Mouse (Mus musculus): ENCODE data around the gene Timm50. TPM values are rescaled to one million over a fixed set of nuclear protein-coding genes. Genes with fewer than 3 reads are reported as not detected.

Timm50 gene
- 166 and 169 TPM in 2 replicates for polyA plus RNA-seq (2016; fragmentation: Nextera tagmentation; extraction: Ambion mirVana)

- Histone ChIP-seq H3K4me2 (peak within 1 kb of the TSS; percentile 84), H3K27me3 (no peaks in the 10 kb centered on the region), H3K4me3 (replicated peaks) (peak within 1 kb of the TSS; percentile 89), H3K27ac (peak within 1 kb of the TSS; percentile 66; the same call in 1 of the 2 replicates), H3K36me3 (peaks cover 65% of the 10 kb centered on the region), H3K9me3 (no peaks in the 10 kb centered on the region), H3K4me1 (replicated peaks) (peaks cover 14% of the 10 kb centered on the region), H3K9ac (replicated peaks) (peak within 1 kb of the TSS; percentile 92)
- peak; percentile 95 for ATAC-seq (ENCODE audit: insufficient number of reproducible peaks, insufficient read depth, low FRiP score, low TSS enrichment, low read depth)
- under 1% methylated on average over 45 of the region's 45 CpGs for WGBS
These were observed at the start of gene Timm50 for GRCm38 (mm10) chr7:28311926-28312543. Gene Timm50 (minus strand): TSS chr7:28312072.

GRCm38 (mm10) chr7:28360291-28360690, 48.4 kb upstream of the Timm50 start:
- 88% methylated on average over 6 of the region's 6 CpGs for WGBS
- Histone ChIP-seq H3K4me2 (no peak overlapping the region), H3K4me3 (replicated peaks) (no peak overlapping the region), H3K27me3 (no peaks in the 10 kb centered on the region), H3K36me3 (peaks cover 68% of the 10 kb centered on the region), H3K4me1 (replicated peaks) (peaks cover 26% of the 10 kb centered on the region), H3K9ac (replicated peaks) (no peak overlapping the region), H3K27ac (no peak overlapping the region), H3K9me3 (no peaks in the 10 kb centered on the region; the same call in none of the 2 replicates)
- ATAC-seq (ENCODE audit: insufficient number of reproducible peaks, insufficient read depth, low FRiP score, low TSS enrichment, low read depth): no peak

GRCm38 (mm10) chr7:28359854-28360253, 48.0 kb upstream of the Timm50 start:
- no peaks in the 10 kb centered on the region; the same call in none of the 2 replicates for H3K9me3 ChIP-seq
- WGBS: 93% methylated on average over 10 of the region's 10 CpGs
- no peak overlapping the region for H3K4me2 ChIP-seq
- H3K27ac ChIP-seq: no peak overlapping the region
- H3K4me3 ChIP-seq (replicated peaks): no peak overlapping the region
- H3K36me3 ChIP-seq: peaks cover 68% of the 10 kb centered on the region
- no peaks in the 10 kb centered on the region for H3K27me3 ChIP-seq
- H3K9ac ChIP-seq (replicated peaks): no peak overlapping the region
- peaks cover 26% of the 10 kb centered on the region for H3K4me1 ChIP-seq (replicated peaks)
- no peak for ATAC-seq (ENCODE audit: insufficient number of reproducible peaks, insufficient read depth, low FRiP score, low TSS enrichment, low read depth)

- peaks cover 68% of the 10 kb centered on the region for H3K36me3 ChIP-seq
- H3K4me2 ChIP-seq: no peak overlapping the region
- H3K4me1 ChIP-seq (replicated peaks): peaks cover 26% of the 10 kb centered on the region
- H3K9ac ChIP-seq (replicated peaks): no peak overlapping the region
- H3K27ac ChIP-seq: peak overlapping the region; percentile 81; the same call in 1 of the 2 replicates
- 63% methylated on average over 7 of the region's 7 CpGs for WGBS
- no peaks in the 10 kb centered on the region for H3K27me3 ChIP-seq
- H3K9me3 ChIP-seq: no peaks in the 10 kb centered on the region; the same call in none of the 2 replicates
- H3K4me3 ChIP-seq (replicated peaks): no peak overlapping the region
- ATAC-seq (ENCODE audit: insufficient number of reproducible peaks, insufficient read depth, low FRiP score, low TSS enrichment, low read depth): no peak
These were observed 46.6 kb upstream of the Timm50 start for GRCm38 (mm10) chr7:28358431-28358830.

- peaks cover 70% of the 10 kb centered on the region for H3K36me3 ChIP-seq
- H3K27ac ChIP-seq: peak overlapping the region; percentile 81
These were observed 46.1 kb upstream of the Timm50 start for GRCm38 (mm10) chr7:28357984-28358383.

GRCm38 (mm10) chr7:28356981-28357380, 45.1 kb upstream of the Timm50 start:
- WGBS: 0% methylated on average over 5 of the region's 5 CpGs
- peaks cover 28% of the 10 kb centered on the region for H3K4me1 ChIP-seq (replicated peaks)
- H3K4me3 ChIP-seq (replicated peaks): no peak overlapping the region
- H3K9me3 ChIP-seq: no peaks in the 10 kb centered on the region; the same call in none of the 2 replicates
- H3K9ac ChIP-seq (replicated peaks): peak overlapping the region; percentile 31; the same call in 1 of the 2 replicates
- ATAC-seq (ENCODE audit: insufficient number of reproducible peaks, insufficient read depth, low FRiP score, low TSS enrichment, low read depth): peak; percentile 49
- peak overlapping the region; percentile 81 for H3K27ac ChIP-seq
- 0 out of 2 replicates have a peak overlapping the region, but pooled peaks have one; percentile 0 for H3K4me2 ChIP-seq
- peaks cover 71% of the 10 kb centered on the region for H3K36me3 ChIP-seq
- no peaks in the 10 kb centered on the region for H3K27me3 ChIP-seq

More at GRCm38 (mm10) chr7:28357984-28358383, 46.1 kb upstream of the Timm50 start:
- H3K4me2 ChIP-seq: no peak overlapping the region
- peaks cover 26% of the 10 kb centered on the region for H3K4me1 ChIP-seq (replicated peaks)
- no peak for ATAC-seq (ENCODE audit: insufficient number of reproducible peaks, insufficient read depth, low FRiP score, low TSS enrichment, low read depth)
- no peaks in the 10 kb centered on the region; the same call in none of the 2 replicates for H3K9me3 ChIP-seq
- no peaks in the 10 kb centered on the region for H3K27me3 ChIP-seq
- no peak overlapping the region for H3K9ac ChIP-seq (replicated peaks)
- 7% methylated on average over 5 of the region's 5 CpGs for WGBS
- no peak overlapping the region for H3K4me3 ChIP-seq (replicated peaks)

GRCm38 (mm10) chr7:28355221-28355620, 43.3 kb upstream of the Timm50 start:
- peaks cover 34% of the 10 kb centered on the region for H3K4me1 ChIP-seq (replicated peaks)
- no peak for ATAC-seq (ENCODE audit: insufficient number of reproducible peaks, insufficient read depth, low FRiP score, low TSS enrichment, low read depth)
- H3K27ac ChIP-seq: 0 out of 2 replicates have a peak overlapping the region, but pooled peaks have one; percentile 35
- peaks cover 59% of the 10 kb centered on the region for H3K36me3 ChIP-seq
- H3K9ac ChIP-seq (replicated peaks): no peak overlapping the region
- no peaks in the 10 kb centered on the region for H3K27me3 ChIP-seq
- H3K9me3 ChIP-seq: no peaks in the 10 kb centered on the region
- no peak overlapping the region for H3K4me2 ChIP-seq
- WGBS: 80% methylated on average over 3 of the region's 3 CpGs
- H3K4me3 ChIP-seq (replicated peaks): no peak overlapping the region

- 93% methylated on average over 3 of the region's 3 CpGs for WGBS
These were observed 42.7 kb upstream of the Timm50 start for GRCm38 (mm10) chr7:28354596-28354995.

GRCm38 (mm10) chr7:28354113-28354581, 42.3 kb upstream of the Timm50 start:
- ATAC-seq (ENCODE audit: insufficient number of reproducible peaks, insufficient read depth, low FRiP score, low TSS enrichment, low read depth): no peak
- Histone ChIP-seq H3K27ac (no peak overlapping the region), H3K27me3 (no peaks in the 10 kb centered on the region), H3K36me3 (peaks cover 48% of the 10 kb centered on the region), H3K4me1 (replicated peaks) (peaks cover 42% of the 10 kb centered on the region), H3K4me2 (no peak overlapping the region), H3K9ac (replicated peaks) (no peak overlapping the region), H3K4me3 (replicated peaks) (no peak overlapping the region), H3K9me3 (no peaks in the 10 kb centered on the region)
- WGBS: 90% methylated on average over 3 of the region's 3 CpGs

More at GRCm38 (mm10) chr7:28354596-28354995, 42.7 kb upstream of the Timm50 start:
- no peak for ATAC-seq (ENCODE audit: insufficient number of reproducible peaks, insufficient read depth, low FRiP score, low TSS enrichment, low read depth)
- H3K9ac ChIP-seq (replicated peaks): no peak overlapping the region
- H3K27me3 ChIP-seq: no peaks in the 10 kb centered on the region
- no peak overlapping the region for H3K4me3 ChIP-seq (replicated peaks)
- no peaks in the 10 kb centered on the region for H3K9me3 ChIP-seq
- H3K4me2 ChIP-seq: no peak overlapping the region
- H3K36me3 ChIP-seq: peaks cover 53% of the 10 kb centered on the region
- H3K27ac ChIP-seq: no peak overlapping the region
- peaks cover 39% of the 10 kb centered on the region for H3K4me1 ChIP-seq (replicated peaks)

GRCm38 (mm10) chr7:28353267-28353666, 41.4 kb upstream of the Timm50 start:
- Histone ChIP-seq H3K9ac (replicated peaks) (no peak overlapping the region), H3K4me3 (replicated peaks) (no peak overlapping the region), H3K27me3 (no peaks in the 10 kb centered on the region), H3K36me3 (peaks cover 40% of the 10 kb centered on the region), H3K4me1 (replicated peaks) (peaks cover 34% of the 10 kb centered on the region), H3K9me3 (no peaks in the 10 kb centered on the region), H3K4me2 (no peak overlapping the region), H3K27ac (no peak overlapping the region)
- ATAC-seq (ENCODE audit: insufficient number of reproducible peaks, insufficient read depth, low FRiP score, low TSS enrichment, low read depth): no peak
- WGBS: 97% methylated on average over 2 of the region's 2 CpGs

- peak overlapping the region; percentile 89 for H3K4me2 ChIP-seq
- 45% methylated on average over 4 of the region's 4 CpGs for WGBS
- H3K36me3 ChIP-seq: peaks cover 40% of the 10 kb centered on the region
- H3K27me3 ChIP-seq: no peaks in the 10 kb centered on the region
- no peak for ATAC-seq (ENCODE audit: insufficient number of reproducible peaks, insufficient read depth, low FRiP score, low TSS enrichment, low read depth)
- H3K4me3 ChIP-seq (replicated peaks): peak overlapping the region; percentile 88
- peaks cover 18% of the 10 kb centered on the region for H3K4me1 ChIP-seq (replicated peaks)
- no peak overlapping the region for H3K27ac ChIP-seq
- peak overlapping the region; percentile 98 for H3K9ac ChIP-seq (replicated peaks)
- H3K9me3 ChIP-seq: no peaks in the 10 kb centered on the region
These were observed 39.9 kb upstream of the Timm50 start for GRCm38 (mm10) chr7:28351676-28352191.
